10 mouse cellular contexts compared by ENCODE assay signal in the genomic region with DNA sequence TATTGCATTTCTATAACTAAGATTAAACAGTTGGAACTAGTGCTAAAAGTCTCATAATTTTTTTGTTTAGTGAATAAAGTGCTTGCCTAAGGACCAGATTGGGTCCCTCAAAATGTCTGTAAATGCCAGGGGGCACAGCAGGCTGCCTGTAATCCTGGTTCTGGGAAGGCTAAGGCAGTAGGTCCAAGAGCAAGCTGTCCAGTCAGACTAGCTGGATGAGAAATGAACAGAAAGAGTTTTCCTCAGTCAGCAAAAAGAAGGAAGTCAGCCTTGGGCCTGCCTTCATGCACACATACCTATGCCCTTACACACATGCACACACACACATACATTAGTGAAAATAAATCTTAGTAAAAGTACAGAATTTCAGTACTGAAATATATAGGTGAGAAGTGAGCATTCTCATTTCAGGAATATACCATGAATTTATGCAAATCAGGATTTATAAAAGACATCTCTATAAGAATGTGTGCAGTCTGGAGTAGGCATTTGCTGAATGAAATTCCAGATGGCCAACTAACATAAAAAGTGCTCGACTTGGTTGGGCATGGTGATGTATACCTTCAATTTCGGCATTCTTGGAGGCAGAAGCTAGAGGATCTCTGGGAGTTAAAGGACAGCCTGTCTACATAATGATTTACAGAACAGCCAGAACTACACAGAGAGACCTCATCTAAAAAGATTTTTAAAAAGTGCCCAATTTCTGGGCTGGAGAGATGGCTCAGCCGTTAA. TPM values are rescaled to one million over a fixed set of nuclear protein-coding genes. Genes with fewer than 3 reads are reported as not detected.
DNase-seq lines count a peak whose midpoint lies in the region; ATAC-seq and TF ChIP-seq lines count a peak whose summit lies in the region.
"Had no signal": no experiment of that assay in that cellular context is flagged by ENCODE, and none has a peak within 500 bp of the region (broad histone marks: within the 10 kb centered on the region; RNA-seq: fewer than 3 reads in every experiment).

No protein-coding gene starts in this region.

- intact Hi-C loops in heart, postnatal 25 days (cut with DNase I): no loop called here

- no peak overlapping the region for H3K4me2 ChIP-seq in heart, embryonic 16.5 days (ENCODE audit: low read depth, low read length)
- H3K4me2 ChIP-seq: liver, embryonic 11.5 days had no signal

- 0 out of 2 replicates have a peak, but pooled peaks cover 3% of the 10 kb centered on the region for H3K36me3 ChIP-seq in heart, embryonic 16.5 days (ENCODE audit: control insufficient read depth, insufficient read depth)
- H3K36me3 ChIP-seq in MEL (ENCODE audit: control insufficient read depth in 1 of 2, insufficient read depth in 2 of 2, low read length in 2 of 2): peaks cover 0 to 7% of the 10 kb centered on the region in 2 experiments; a peak in 3 of 4 replicates

- TF ChIP-seq CTCF in MEL (IDR thresholded peaks at IDR 0.05 in 2 of 3, conservative IDR thresholded peaks at IDR 0.05 in 1 of 3; ENCODE audit: control insufficient read depth in 1 of 3, insufficient read depth in 1 of 3, low read depth in 2 of 3, low read length in 3 of 3, poor library complexity in 1 of 3, severe bottlenecking in 1 of 3): no peak
- no peak for TF ChIP-seq CTCF in embryonic fibroblast, embryonic 13.5 days (IDR thresholded peaks at IDR 0.05; ENCODE audit: borderline replicate concordance, insufficient read depth, low read length)

- H3K4me3 ChIP-seq in heart, embryonic 16.5 days (ENCODE audit: low read length): no peak overlapping the region
- no peak overlapping the region for H3K4me3 ChIP-seq in MEL (ENCODE audit: control insufficient read depth in 1 of 2, insufficient read depth in 1 of 2, low read depth in 2 of 2, low read length in 2 of 2)
- H3K4me3 ChIP-seq in embryonic fibroblast, embryonic 13.5 days (ENCODE audit: insufficient read depth, low read length): no peak overlapping the region

- no peak for ATAC-seq in heart, embryonic 16.5 days (replicated peaks; ENCODE audit: extremely low read depth, insufficient read depth, low FRiP score)

- H3K79me2 ChIP-seq in MEL (ENCODE audit: control insufficient read depth, insufficient read depth, low read length, poor library complexity): no peaks in the 10 kb centered on the region; the same call in 1 of the 2 replicates

- no peaks in the 10 kb centered on the region for H3K27me3 ChIP-seq in heart, embryonic 16.5 days (ENCODE audit: control insufficient read depth, insufficient read depth, low read length)
- H3K27me3 ChIP-seq in MEL (ENCODE audit: control insufficient read depth in 1 of 2, insufficient read depth in 2 of 2, low read length in 2 of 2): no peaks in the 10 kb centered on the region

- no peak for TF ChIP-seq POLR2A in MEL (IDR thresholded peaks at IDR 0.05; ENCODE audit: control insufficient read depth in 1 of 2, insufficient read depth in 1 of 2, low read depth in 1 of 2, low read length in 2 of 2, poor library complexity in 1 of 2)
- TF ChIP-seq POLR2A in embryonic fibroblast, embryonic 13.5 days (IDR thresholded peaks at IDR 0.05; ENCODE audit: low read depth, low read length): no peak

- H3K9me3 ChIP-seq in heart, embryonic 16.5 days (replicated peaks; ENCODE audit: control insufficient read depth, low read length): no peaks in the 10 kb centered on the region
- no peaks in the 10 kb centered on the region for H3K9me3 ChIP-seq in MEL (replicated peaks; ENCODE audit: insufficient read depth, low read length)

- TF ChIP-seq RAD21 in MEL (IDR thresholded peaks at IDR 0.05; ENCODE audit: low read depth, low read length): no peak

- DNase-seq in heart, postnatal 25 days (ENCODE audit: low spot score): no peak
- DNase-seq in 3T3-L1 (ENCODE audit: low read depth, low spot score) (peak; percentile 81), MEL (ENCODE audit: low read depth, low spot score) (no peak)
- DNase-seq in spleen, postnatal 36 days (ENCODE audit: low spot score in 2 of 2): no peak
- no peak for DNase-seq in layer of hippocampus, postnatal 36 days
- DNase-seq: gastrocnemius, postnatal 36 days; retina, postnatal 1 day had no signal

- no peak for TF ChIP-seq EP300 in MEL (IDR thresholded peaks at IDR 0.05; ENCODE audit: low read depth in 1 of 2, low read length in 2 of 2)

- H3K9ac ChIP-seq in heart, embryonic 16.5 days (ENCODE audit: low read length): no peak overlapping the region
- H3K9ac ChIP-seq in MEL (ENCODE audit: control insufficient read depth, low read depth, low read length, poor library complexity, severe bottlenecking): no peak overlapping the region

- WGBS in heart, embryonic 16.5 days: 38% methylated on average over 3 of the region's 3 CpGs

- H3K4me1 ChIP-seq in heart, embryonic 16.5 days (ENCODE audit: control insufficient read depth, insufficient read depth, low read length): peaks cover 10% of the 10 kb centered on the region; the same call in 1 of the 2 replicates
- peaks cover 5% of the 10 kb centered on the region in 2 experiments for H3K4me1 ChIP-seq in MEL (ENCODE audit: control insufficient read depth in 1 of 2, insufficient read depth in 2 of 2, low read length in 2 of 2)
- peaks cover 7% of the 10 kb centered on the region; the same call in 1 of the 2 replicates for H3K4me1 ChIP-seq in embryonic fibroblast, embryonic 13.5 days (ENCODE audit: control insufficient read depth, insufficient read depth, low read length)

- H3K27ac ChIP-seq in heart, embryonic 16.5 days (ENCODE audit: low read length): peak overlapping the region; percentile 48
- no peak overlapping the region for H3K27ac ChIP-seq in MEL (ENCODE audit: control insufficient read depth, low read depth, low read length)
- H3K27ac ChIP-seq in embryonic fibroblast, embryonic 13.5 days (ENCODE audit: insufficient read depth, low read length): peak overlapping the region; percentile 96

TF ChIP-seq in MEL, 35 proteins besides CTCF, POLR2A, EP300 and RAD21:
- peak; percentile 14; the same call in 1 of the 2 replicates for TF ChIP-seq MAFK (IDR thresholded peaks at IDR 0.05; ENCODE audit: borderline replicate concordance, low read depth, low read length)
- TF ChIP-seq E2F4 (IDR thresholded peaks at IDR 0.05; ENCODE audit: borderline replicate concordance, low read depth, low read length): no peak

RNA-seq across cellular contexts. Expression of a gene that starts 31.0 kb away (rescaled TPM):
- 16.8 and 19.0 TPM in 2 replicates for polyA plus RNA-seq in heart, embryonic 16.5 days (2015; fragmentation: Nextera tagmentation; extraction: Ambion mirVana)
- total RNA-seq in heart, postnatal 25 days (2021): 10 to 100 TPM; 57.3 to 60.3 TPM
- total RNA-seq in MEL (2012; rRNA removed): 35.0 and 37.3 TPM in 2 replicates
- polyA plus RNA-seq in MEL (2012; ENCODE audit: insufficient read depth in 1 of 2, insufficient read length in 2 of 2, low read depth in 1 of 2, low replicate concordance in 2 of 2, missing spikeins in 1 of 2): 10 to 100 TPM in 1 of 2 experiments, not detected in 1; 40.8 TPM
- polyA plus RNA-seq in embryonic fibroblast, embryonic 13.5 days (2011; ENCODE audit: insufficient read length, low read depth, missing spikeins): 39.0 and 54.6 TPM in 2 replicates
- 10 to 100 TPM; 95.9 to 97.0 TPM for total RNA-seq in layer of hippocampus, postnatal 36 days (2021)

RNA-seq across cellular contexts. Expression of a gene that starts 41.8 kb away (rescaled TPM):
- polyA plus RNA-seq in heart, embryonic 16.5 days (2015; fragmentation: Nextera tagmentation; extraction: Ambion mirVana): 38.7 and 40.5 TPM in 2 replicates
- 10 to 100 TPM; 15.1 to 16.1 TPM for total RNA-seq in heart, postnatal 25 days (2021)
- total RNA-seq in MEL (2012; rRNA removed): 54.7 and 59.8 TPM in 2 replicates
- 10 to 100 TPM in 1 of 2 experiments, not detected in 1; 87.7 TPM for polyA plus RNA-seq in MEL (2012; ENCODE audit: insufficient read depth in 1 of 2, insufficient read length in 2 of 2, low read depth in 1 of 2, low replicate concordance in 2 of 2, missing spikeins in 1 of 2)
- polyA plus RNA-seq in embryonic fibroblast, embryonic 13.5 days (2011; ENCODE audit: insufficient read length, low read depth, missing spikeins): 27.4 and 29.0 TPM in 2 replicates
- total RNA-seq in layer of hippocampus, postnatal 36 days (2021): 10 to 100 TPM; 24.5 to 27.9 TPM
